Mouse (Mus musculus) CH12.LX (cell line): ENCODE measurements around the gene Adamts18. TPM values are rescaled to one million over a fixed set of nuclear protein-coding genes. Genes with fewer than 3 reads are reported as not detected.

Source experiments
- DNase-seq: peaks from one replicate; pipeline ENCODE4 v3.0.0-alpha.2; 2013; ENCODE audit errors: extremely low read depth
- H3K27ac ChIP-seq: 2 replicates; pipeline ENCODE4 v1.5.1; 2012; ENCODE audit warnings: low read depth, mild to moderate bottlenecking, control low read depth, moderate library complexity; ENCODE audit not compliant: insufficient read depth
- H3K27me3 ChIP-seq: replicated peaks from 2 replicates; pipeline ENCODE3; 2012; ENCODE audit warnings: inconsistent platforms
- H3K36me3 ChIP-seq, 2 experiments: replicated peaks in 1 of 2; 2 replicates each; pipeline versions ENCODE3 to v1.6.1; 2012; ENCODE audit warnings: inconsistent platforms in 1 of 2, low read length in 1 of 2, mild to moderate bottlenecking in 1 of 2, mixed read lengths in 1 of 2, moderate library complexity in 1 of 2; ENCODE audit not compliant: control insufficient read depth in 1 of 2, insufficient read depth in 1 of 2
- H3K4me1 ChIP-seq, 2 experiments: 2 replicates each; pipeline ENCODE4 v1.6.1; 2012; ENCODE audit warnings: inconsistent platforms in 1 of 2, moderate library complexity in 1 of 2; ENCODE audit not compliant: insufficient read depth in 2 of 2, control insufficient read depth in 1 of 2
- H3K4me2 ChIP-seq: 2 replicates; pipeline ENCODE4 v1.6.1; 2012; ENCODE audit warnings: low read depth, mild to moderate bottlenecking, control low read depth; ENCODE audit not compliant: poor library complexity, insufficient read depth, severe bottlenecking
- H3K4me3 ChIP-seq, 3 experiments: fragments of 150-350 bp in 1 of 3; sonication (generic) in 1 of 3; replicated peaks in 1 of 3; 2 replicates each; pipeline versions ENCODE3 to v1.5.1; 2011 to 2012; ENCODE audit warnings: low read depth in 2 of 3, low read length in 2 of 3, mild to moderate bottlenecking in 2 of 3, moderate library complexity in 2 of 3, control low read depth in 1 of 3, improper control_type of control experiment in 1 of 3, inconsistent platforms in 1 of 3, mixed read lengths in 1 of 3; ENCODE audit not compliant: poor library complexity in 1 of 3
- H3K79me2 ChIP-seq: replicated peaks from 2 replicates; pipeline ENCODE4 v1.6.1; 2012; ENCODE audit warnings: mild to moderate bottlenecking, moderate library complexity; ENCODE audit not compliant: control insufficient read depth, poor library complexity, insufficient read depth, severe bottlenecking; ENCODE audit errors: extremely low read depth
- H3K9ac ChIP-seq: 2 replicates; pipeline ENCODE4 v1.6.1; 2012; ENCODE audit warnings: low read depth, mild to moderate bottlenecking, control low read depth, moderate library complexity; ENCODE audit not compliant: insufficient read depth
- H3K9me3 ChIP-seq: replicated peaks from 2 replicates; pipeline ENCODE3; 2012; ENCODE audit warnings: low read length, inconsistent platforms, mixed read lengths
- CHD1 ChIP-seq: IDR thresholded peaks from 2 replicates; pipeline ENCODE4 v1.6.1; 2012; ENCODE audit warnings: low read depth, low read length, improper control_type of control experiment, inconsistent platforms
- CHD2 ChIP-seq: IDR thresholded peaks from 2 replicates; pipeline ENCODE4 v1.6.1; 2011; ENCODE audit warnings: low read length, improper control_type of control experiment
- CTCF ChIP-seq, 2 experiments: IDR thresholded peaks in 1 of 2; conservative IDR thresholded peaks in 1 of 2; 2 replicates each; pipeline ENCODE4 v1.5.1; 2011 to 2012; ENCODE audit warnings: low read depth in 2 of 2, low read length in 2 of 2, improper control_type of control experiment in 1 of 2, inconsistent platforms in 1 of 2, mild to moderate bottlenecking in 1 of 2, moderate library complexity in 1 of 2
- E2F4 ChIP-seq: IDR thresholded peaks from 2 replicates; pipeline ENCODE4 v1.6.1; 2011; ENCODE audit warnings: low read depth, low read length, improper control_type of control experiment; ENCODE audit not compliant: insufficient replicate concordance
- ETS1 ChIP-seq: conservative IDR thresholded peaks from 2 replicates; pipeline ENCODE4 v1.6.1; 2012; ENCODE audit warnings: low read depth, mild to moderate bottlenecking, inconsistent platforms, low read length, improper control_type of control experiment, moderate library complexity
- HCFC1 ChIP-seq: IDR thresholded peaks from 2 replicates; pipeline ENCODE4 v1.6.1; 2012; ENCODE audit warnings: low read depth, mild to moderate bottlenecking, inconsistent platforms, low read length, improper control_type of control experiment
- JUND ChIP-seq: conservative IDR thresholded peaks from 2 replicates; pipeline ENCODE4 v1.6.1; 2011; ENCODE audit warnings: low read depth, low read length, improper control_type of control experiment
- KAT2A ChIP-seq: IDR thresholded peaks from 2 replicates; pipeline ENCODE4 v1.6.1; 2012; ENCODE audit warnings: low read length, improper control_type of control experiment, inconsistent platforms; ENCODE audit not compliant: insufficient replicate concordance
- MAX ChIP-seq: IDR thresholded peaks from 2 replicates; pipeline ENCODE4 v1.6.1; 2011; ENCODE audit warnings: low read length, improper control_type of control experiment
- MEF2A ChIP-seq: IDR thresholded peaks from 2 replicates; pipeline ENCODE4 v1.6.1; 2014; ENCODE audit warnings: low read depth, mild to moderate bottlenecking, inconsistent platforms, low read length, improper control_type of control experiment, borderline replicate concordance
- MXI1 ChIP-seq: IDR thresholded peaks from 2 replicates; pipeline ENCODE4 v1.6.1; 2011; ENCODE audit warnings: mild to moderate bottlenecking, low read depth, low read length, improper control_type of control experiment
- MYC ChIP-seq: IDR thresholded peaks from 2 replicates; pipeline ENCODE4 v1.6.1; 2011; ENCODE audit warnings: low read depth, mild to moderate bottlenecking, improper control_type of control experiment, low read length
- NRF1 ChIP-seq: IDR thresholded peaks from 2 replicates; pipeline ENCODE4 v1.6.1; 2014; ENCODE audit warnings: low read depth, mild to moderate bottlenecking, inconsistent platforms, low read length, improper control_type of control experiment, moderate library complexity
- PAX5 ChIP-seq: IDR thresholded peaks from 2 replicates; pipeline ENCODE4 v1.6.1; 2012; ENCODE audit warnings: low read length, inconsistent platforms, mixed read lengths
- POLR2A ChIP-seq: IDR thresholded peaks from 2 replicates; pipeline ENCODE4 v1.6.1; 2011; ENCODE audit warnings: low read depth, mild to moderate bottlenecking, improper control_type of control experiment, low read length
- RAD21 ChIP-seq: IDR thresholded peaks from 2 replicates; pipeline ENCODE4 v1.6.1; 2011; ENCODE audit warnings: low read depth, mild to moderate bottlenecking, low read length, improper control_type of control experiment, moderate library complexity
- RCOR1 ChIP-seq: conservative IDR thresholded peaks from 2 replicates; pipeline ENCODE4 v1.6.1; 2012; ENCODE audit warnings: low read depth, mild to moderate bottlenecking, inconsistent platforms, low read length, improper control_type of control experiment
- SMC3 ChIP-seq: IDR thresholded peaks from 2 replicates; pipeline ENCODE4 v1.6.1; 2011; ENCODE audit warnings: low read depth, low read length, improper control_type of control experiment
- TBP ChIP-seq: conservative IDR thresholded peaks from 2 replicates; pipeline ENCODE4 v1.6.1; 2011; ENCODE audit warnings: low read depth, low read length, improper control_type of control experiment
- TCF12 ChIP-seq: IDR thresholded peaks from 2 replicates; pipeline ENCODE4 v1.6.1; 2014; ENCODE audit warnings: low read depth, mild to moderate bottlenecking, inconsistent platforms, low read length, improper control_type of control experiment
- UBTF ChIP-seq: IDR thresholded peaks from 2 replicates; pipeline ENCODE4 v1.6.1; 2012; ENCODE audit warnings: low read depth, mild to moderate bottlenecking, inconsistent platforms, low read length, improper control_type of control experiment, moderate library complexity
- ZC3H11A ChIP-seq: IDR thresholded peaks from 2 replicates; pipeline ENCODE4 v1.6.1; 2012; ENCODE audit warnings: low read depth, mild to moderate bottlenecking, inconsistent platforms, low read length, improper control_type of control experiment
- ZKSCAN1 ChIP-seq: IDR thresholded peaks from 2 replicates; pipeline ENCODE4 v1.6.1; 2012; ENCODE audit warnings: low read depth, inconsistent platforms, low read length, improper control_type of control experiment, borderline replicate concordance
- ZMIZ1 ChIP-seq: IDR thresholded peaks from 2 replicates; pipeline ENCODE4 v1.6.1; 2012; ENCODE audit warnings: low read depth, mild to moderate bottlenecking, inconsistent platforms, low read length, improper control_type of control experiment
- ZNF384 ChIP-seq: IDR thresholded peaks from 2 replicates; pipeline ENCODE4 v1.6.1; 2012; ENCODE audit warnings: low read depth, low read length, improper control_type of control experiment, inconsistent platforms
- dilution Hi-C: fragments of 300-500 bp; cut with MboI; formaldehyde crosslinking; loops from 2 replicates; pipeline ENCODE4 v1.14.3; 2020; ENCODE audit warnings: low sequenced_read_pairs; ENCODE audit not compliant: extremely low pct_unique_long_range_greater_than_20kb, extremely low pct_ligation_motif_present
- in situ Hi-C: fragments of 300-500 bp; cut with MboI; formaldehyde crosslinking; loops from 3 replicates; pipeline ENCODE4 v1.14.3; 2019; ENCODE audit warnings: low sequenced_read_pairs, low pct_ligation_motif_present, low pct_unique_long_range_greater_than_20kb, mixed read lengths
- polyA plus RNA-seq: library from polyadenylated mRNA; unstranded; fragments of >175 nt; gene quantifications from 2 replicates; pipeline ENCODE4 v1.2.1, GENCODE M21; 2012; ENCODE audit warnings: low read depth; ENCODE audit not compliant: insufficient read length
- total RNA-seq, 2 experiments: library from RNA; depleted of rRNA; stranded (reverse); fragments of 300-350 nt in 1 of 2; fragments of >200 nt in 1 of 2; gene quantifications; 2 replicates each; pipeline ENCODE4 v1.2.3; 2012 to 2014

Gene Adamts18
- total and polyA plus RNA-seq, 3 experiments, result not detected

DNA sequence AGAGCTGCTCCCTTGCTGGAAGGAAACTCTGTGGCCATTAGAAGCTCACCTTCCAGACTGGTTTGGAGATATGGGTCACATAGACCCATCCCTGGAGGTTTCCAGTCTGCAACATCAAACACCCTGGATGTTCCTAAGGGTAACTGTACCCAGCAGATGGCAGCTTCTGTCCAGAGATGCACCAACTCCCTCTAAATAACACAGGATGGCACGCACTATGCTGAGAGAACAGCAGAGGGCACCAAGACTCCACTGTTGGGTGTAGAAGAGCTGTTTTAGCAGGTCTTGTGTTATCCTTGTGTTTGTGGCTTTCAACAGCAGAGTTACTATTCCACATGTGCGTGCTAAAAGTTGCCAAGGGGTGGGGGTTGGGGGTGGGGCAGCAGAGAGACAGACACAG is 184.0 kb downstream of the Adamts18 start:
- Histone ChIP-seq H3K4me3 (no peak overlapping the region), H3K27ac (no peak overlapping the region), H3K9me3 (no peaks in the 10 kb centered on the region), H3K79me2 (no peaks in the 10 kb centered on the region), H3K4me1 (peaks cover 2 to 16% of the 10 kb centered on the region in 2 experiments; a peak in 2 of 4 replicates), H3K9ac (no peak overlapping the region), H3K27me3 (no peaks in the 10 kb centered on the region), H3K36me3 (peaks cover 0 to 2% of the 10 kb centered on the region in 2 experiments), H3K4me2 (no peak overlapping the region)
- in situ Hi-C loops (loop anchor here (10.0 to 25.0 kb wide), 2 partner anchors 320 to 773 kb away; partner anchors contain the start of gene Wwox), dilution Hi-C loops (no loop called here)
- DNase-seq, result peak; percentile 73
- TF ChIP-seq JUND (no peak), MAX (no peak), MXI1 (no peak), RAD21 (peak; percentile 96), ZC3H11A (peak; percentile 74), MYC (no peak), TBP (no peak), ZMIZ1 (no peak), TCF12 (0 out of 2 replicates have a peak, but pooled peaks have one; percentile 26), CHD2 (no peak), KAT2A (no peak), CHD1 (no peak), CTCF (conservative IDR thresholded peaks at IDR 0.05 in 1 of 2, IDR thresholded peaks at IDR 0.05 in 1 of 2; ENCODE audit: low read depth in 2 of 2, low read length in 2 of 2) (peak; percentile 76 to 99), UBTF (no peak), MEF2A (peak; percentile 35; the same call in 1 of the 2 replicates), RCOR1 (no peak), NRF1 (no peak), POLR2A (no peak), ZKSCAN1 (no peak), ETS1 (no peak), HCFC1 (no peak), ZNF384 (no peak), SMC3 (peak; percentile 94), E2F4 (no peak), PAX5 (no peak)
